Mouse (Mus musculus) ES-Bruce4 (cell line): ENCODE measurements at regions not wholly inside any gene's neighbourhood (a gene's known extent, or its start where the extent isn't known, plus 50 kb on each side); places are given as distances from the start of the nearest gene placed in this dataset.

ENCODE experiments used
- H3K27ac ChIP-seq: 2 replicates; pipeline ENCODE4 v1.5.1; 2012; ENCODE audit warnings: low read length, inconsistent platforms; ENCODE audit not compliant: insufficient read depth
- H3K27me3 ChIP-seq: 2 replicates; pipeline ENCODE4 v1.6.1; 2012; ENCODE audit warnings: mild to moderate bottlenecking, low read length, inconsistent platforms; ENCODE audit not compliant: control insufficient read depth, poor library complexity, insufficient read depth, severe bottlenecking
- H3K36me3 ChIP-seq: 2 replicates; pipeline ENCODE4 v1.6.1; 2012; ENCODE audit warnings: inconsistent platforms, mild to moderate bottlenecking, low read length, moderate library complexity; ENCODE audit not compliant: control insufficient read depth, poor library complexity, insufficient read depth, severe bottlenecking
- H3K4me1 ChIP-seq: one replicate; pipeline ENCODE4 v1.8.1; 2011; ENCODE audit warnings: low read length; ENCODE audit not compliant: control insufficient read depth, insufficient read depth
- H3K4me3 ChIP-seq: 2 replicates; pipeline ENCODE4 v1.5.1; 2011; ENCODE audit warnings: low read depth, mild to moderate bottlenecking, low read length
- H3K9ac ChIP-seq: 2 replicates; pipeline ENCODE4 v1.6.1; 2012; ENCODE audit warnings: low read depth, mild to moderate bottlenecking, inconsistent platforms; ENCODE audit not compliant: poor library complexity, severe bottlenecking
- H3K9me3 ChIP-seq: replicated peaks from 2 replicates; pipeline ENCODE4 v1.6.1; 2012; ENCODE audit warnings: mild to moderate bottlenecking, low read length, inconsistent platforms; ENCODE audit not compliant: control insufficient read depth, poor library complexity, insufficient read depth, severe bottlenecking
- CTCF ChIP-seq: IDR thresholded peaks from one replicate; pipeline ENCODE4 v1.8.1; 2011; ENCODE audit warnings: low read depth, low read length
- EP300 ChIP-seq: IDR thresholded peaks from 2 replicates; pipeline ENCODE4 v1.6.1; 2011; ENCODE audit warnings: low read depth, low read length; ENCODE audit not compliant: insufficient read depth
- POLR2A ChIP-seq: IDR thresholded peaks from one replicate; pipeline ENCODE4 v1.8.1; 2011; ENCODE audit warnings: low read length; ENCODE audit not compliant: insufficient read depth

GRCm38 (mm10) chr5:82089401-82089800 lies 1069.5 kb downstream of the Adgrl3 start:
- H3K36me3 ChIP-seq: no peaks in the 10 kb centered on the region
- no peaks in the 10 kb centered on the region for H3K4me1 ChIP-seq
- no peak overlapping the region for H3K27ac ChIP-seq
- no peaks in the 10 kb centered on the region for H3K27me3 ChIP-seq
- H3K9ac ChIP-seq: no peak overlapping the region
- TF ChIP-seq EP300: no peak
- no peak for TF ChIP-seq CTCF
- TF ChIP-seq POLR2A: no peak
- H3K9me3 ChIP-seq: no peaks in the 10 kb centered on the region
- no peak overlapping the region for H3K4me3 ChIP-seq

DNA sequence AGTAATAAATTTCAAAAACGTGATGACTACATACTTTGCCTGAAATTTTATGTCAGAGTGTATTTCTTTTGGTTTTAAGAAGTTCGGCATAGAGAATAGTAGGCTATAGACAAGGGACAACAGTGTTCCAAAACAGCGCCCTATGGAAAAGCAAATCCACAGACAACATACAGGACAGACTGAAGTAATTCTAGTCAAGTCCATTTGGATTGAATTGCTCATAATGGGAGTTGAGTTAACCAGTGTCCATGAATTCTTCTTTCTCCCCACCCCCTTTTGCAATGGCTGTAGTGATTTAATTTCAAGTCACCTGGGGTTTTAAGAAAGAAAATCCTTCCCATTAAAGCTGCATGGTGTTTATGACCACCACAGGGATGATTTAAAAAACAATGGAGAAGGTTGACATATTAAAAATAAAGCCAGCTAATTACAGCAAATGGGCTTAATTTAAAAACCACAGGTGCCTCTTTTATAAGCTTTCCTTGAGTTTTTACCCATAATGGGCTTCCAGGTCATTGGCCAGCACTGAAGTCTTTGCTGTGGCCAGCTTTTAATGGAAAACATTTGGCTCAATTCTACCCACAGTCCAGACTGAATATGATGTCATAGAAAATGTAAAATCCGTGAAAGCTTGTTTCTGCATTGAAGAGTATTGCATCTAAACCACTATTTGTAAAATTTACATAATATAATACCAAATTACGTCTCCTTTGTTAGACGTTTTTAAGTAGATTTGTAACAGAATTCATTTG lies 1083.3 kb downstream of the Adgrl3 start:
- Histone ChIP-seq H3K9ac (no peak overlapping the region), H3K9me3 (no peaks in the 10 kb centered on the region), H3K36me3 (no peaks in the 10 kb centered on the region), H3K4me3 (no peak overlapping the region), H3K27ac (no peak overlapping the region), H3K27me3 (no peaks in the 10 kb centered on the region), H3K4me1 (no peaks in the 10 kb centered on the region)
- TF ChIP-seq POLR2A (no peak), CTCF (no peak), EP300 (no peak)

DNA sequence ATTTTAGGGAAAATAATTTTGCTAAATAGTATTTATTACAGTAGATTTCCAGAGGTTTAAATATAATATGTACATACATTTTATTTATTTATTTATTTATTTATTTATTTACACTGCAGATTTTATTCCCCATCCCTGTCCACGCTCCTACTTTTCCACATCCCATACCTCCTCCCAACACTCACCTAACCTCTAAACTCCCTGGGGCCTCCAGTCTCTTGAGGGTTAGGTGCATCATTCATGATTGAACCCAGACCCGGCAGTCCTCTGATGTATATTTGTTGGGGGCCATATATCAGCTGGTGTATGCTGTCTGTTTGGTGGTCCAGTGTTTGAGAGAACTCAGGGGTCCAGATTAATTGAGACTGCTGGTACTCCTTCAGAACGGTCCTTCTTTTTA lies 1083.9 kb downstream of the Adgrl3 start:
- Histone ChIP-seq H3K9ac (no peak overlapping the region), H3K9me3 (no peaks in the 10 kb centered on the region), H3K4me1 (no peaks in the 10 kb centered on the region)

GRCm38 (mm10) chr5:82125921-82126459 lies 1106.1 kb downstream of the Adgrl3 start:
- H3K4me3 ChIP-seq: no peak overlapping the region
- H3K9me3 ChIP-seq: no peaks in the 10 kb centered on the region
- no peaks in the 10 kb centered on the region for H3K36me3 ChIP-seq
- no peaks in the 10 kb centered on the region for H3K4me1 ChIP-seq
- TF ChIP-seq CTCF: no peak
- TF ChIP-seq POLR2A: no peak
- TF ChIP-seq EP300: no peak
- no peak overlapping the region for H3K27ac ChIP-seq
- no peaks in the 10 kb centered on the region for H3K27me3 ChIP-seq
- H3K9ac ChIP-seq: no peak overlapping the region

More for the DNA sequence above, 1083.9 kb downstream of the Adgrl3 start:
- H3K4me3 ChIP-seq: no peak overlapping the region
- no peak for TF ChIP-seq EP300
- no peak for TF ChIP-seq POLR2A
- no peak for TF ChIP-seq CTCF
- no peak overlapping the region for H3K27ac ChIP-seq
- no peaks in the 10 kb centered on the region for H3K27me3 ChIP-seq
- H3K36me3 ChIP-seq: no peaks in the 10 kb centered on the region

- Histone ChIP-seq H3K9ac (no peak overlapping the region), H3K36me3 (no peaks in the 10 kb centered on the region)
These were observed 1122.1 kb downstream of the Adgrl3 start for GRCm38 (mm10) chr5:82142063-82142462.

More at GRCm38 (mm10) chr5:82142063-82142462, 1122.1 kb downstream of the Adgrl3 start:
- Histone ChIP-seq H3K4me1 (no peaks in the 10 kb centered on the region), H3K4me3 (no peak overlapping the region), H3K9me3 (no peaks in the 10 kb centered on the region), H3K27ac (no peak overlapping the region), H3K27me3 (no peaks in the 10 kb centered on the region)
- TF ChIP-seq EP300 (no peak), CTCF (no peak), POLR2A (no peak)
